Mouse (Mus musculus) ES-Bruce4 (cell line): ENCODE data around the gene Gm38119.

Source experiments
- CTCF ChIP-seq: IDR thresholded peaks from one replicate; pipeline ENCODE4 v1.8.1; 2011; ENCODE audit warnings: low read depth, low read length
- EP300 ChIP-seq: IDR thresholded peaks from 2 replicates; pipeline ENCODE4 v1.6.1; 2011; ENCODE audit warnings: low read depth, low read length; ENCODE audit not compliant: insufficient read depth
- POLR2A ChIP-seq: IDR thresholded peaks from one replicate; pipeline ENCODE4 v1.8.1; 2011; ENCODE audit warnings: low read length; ENCODE audit not compliant: insufficient read depth

- TF ChIP-seq CTCF (no peak), POLR2A (no peak), EP300 (no peak)
These were observed 39.9 kb upstream of the Gm38119 start, which contains the start of gene Lce1i for GRCm38 (mm10) chr3:92778799-92779198.
